Mouse (Mus musculus): ENCODE measurements around the gene Adgrd1. TPM values are rescaled to one million over a fixed set of nuclear protein-coding genes. Genes with fewer than 3 reads are reported as not detected.

Gene Adgrd1
- polyA plus RNA-seq, 1 experiment from 2014 or later: not detected

DNA sequence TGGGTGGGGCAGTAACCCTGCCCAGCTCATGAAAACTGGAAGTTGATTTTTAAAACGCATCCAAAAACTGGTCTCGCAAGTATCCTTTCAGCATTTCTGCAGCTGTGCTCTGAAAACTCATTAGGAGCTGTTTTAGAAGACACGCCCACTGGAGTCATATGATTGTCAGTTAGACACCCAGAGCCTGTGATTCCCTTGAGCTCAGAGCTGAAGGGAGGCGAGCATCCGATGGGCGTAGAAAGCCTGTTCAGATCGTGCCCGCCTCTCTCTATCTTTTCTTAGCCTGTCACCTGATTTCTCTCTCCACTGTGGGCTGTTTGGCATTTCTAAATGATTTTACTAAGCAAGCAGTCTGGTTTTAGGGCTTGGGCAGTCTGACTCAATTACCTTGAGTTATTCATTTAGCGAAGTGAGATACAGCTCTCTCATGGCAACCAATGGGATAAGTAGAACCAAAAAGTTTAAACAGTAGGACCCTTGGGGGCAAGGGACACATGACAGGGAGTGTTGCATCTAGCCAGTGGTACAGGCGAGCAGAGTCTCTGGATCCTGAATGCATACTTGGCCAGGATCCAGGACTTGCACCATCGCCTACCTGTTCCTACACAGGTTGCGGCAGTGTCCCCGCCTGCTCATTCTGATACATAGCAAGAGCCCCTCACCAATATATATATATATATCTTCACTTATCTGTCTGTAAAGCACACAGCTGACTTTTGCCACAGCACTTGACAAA, 17.4 kb downstream of the Adgrd1 start:
- H3K9ac ChIP-seq (ENCODE audit: low read length): no peak overlapping the region
- DNase-seq (ENCODE audit: low spot score) (no peak), ATAC-seq (ENCODE audit: insufficient number of reproducible peaks, low FRiP score, low TSS enrichment, low read depth) (no peak)
- H3K9me3 ChIP-seq (ENCODE audit: control insufficient read depth, low read length): no peaks in the 10 kb centered on the region
- 81% methylated on average over 13 of the region's 13 CpGs for WGBS
- no peaks in the 10 kb centered on the region for H3K36me3 ChIP-seq (ENCODE audit: control insufficient read depth, insufficient read depth, low read length)
- H3K4me2 ChIP-seq (ENCODE audit: low read depth, severe bottlenecking): no peak overlapping the region
- H3K27me3 ChIP-seq (ENCODE audit: control insufficient read depth, insufficient read depth, low read length): no peaks in the 10 kb centered on the region
- H3K4me1 ChIP-seq (ENCODE audit: control insufficient read depth, insufficient read depth, low read length): no peaks in the 10 kb centered on the region
- no peak overlapping the region for H3K27ac ChIP-seq (replicated peaks; ENCODE audit: low read depth, low read length)
- no peak overlapping the region for H3K4me3 ChIP-seq (ENCODE audit: low read depth, low read length)

GRCm38 (mm10) chr5:129116299-129116698, 19.7 kb downstream of the Adgrd1 start:
- DNase-seq (ENCODE audit: low spot score) (no peak), ATAC-seq (ENCODE audit: insufficient number of reproducible peaks, low FRiP score, low TSS enrichment, low read depth) (no peak)
- Histone ChIP-seq H3K27me3 (ENCODE audit: control insufficient read depth, insufficient read depth, low read length) (no peaks in the 10 kb centered on the region), H3K4me1 (ENCODE audit: control insufficient read depth, insufficient read depth, low read length) (no peaks in the 10 kb centered on the region), H3K36me3 (ENCODE audit: control insufficient read depth, insufficient read depth, low read length) (no peaks in the 10 kb centered on the region), H3K9me3 (ENCODE audit: control insufficient read depth, low read length) (no peaks in the 10 kb centered on the region), H3K9ac (ENCODE audit: low read length) (no peak overlapping the region), H3K4me2 (ENCODE audit: low read depth, severe bottlenecking) (no peak overlapping the region), H3K4me3 (ENCODE audit: low read depth, low read length) (no peak overlapping the region), H3K27ac (replicated peaks; ENCODE audit: low read depth, low read length) (no peak overlapping the region)
- 76% methylated on average over 8 of the region's 8 CpGs for WGBS

DNA sequence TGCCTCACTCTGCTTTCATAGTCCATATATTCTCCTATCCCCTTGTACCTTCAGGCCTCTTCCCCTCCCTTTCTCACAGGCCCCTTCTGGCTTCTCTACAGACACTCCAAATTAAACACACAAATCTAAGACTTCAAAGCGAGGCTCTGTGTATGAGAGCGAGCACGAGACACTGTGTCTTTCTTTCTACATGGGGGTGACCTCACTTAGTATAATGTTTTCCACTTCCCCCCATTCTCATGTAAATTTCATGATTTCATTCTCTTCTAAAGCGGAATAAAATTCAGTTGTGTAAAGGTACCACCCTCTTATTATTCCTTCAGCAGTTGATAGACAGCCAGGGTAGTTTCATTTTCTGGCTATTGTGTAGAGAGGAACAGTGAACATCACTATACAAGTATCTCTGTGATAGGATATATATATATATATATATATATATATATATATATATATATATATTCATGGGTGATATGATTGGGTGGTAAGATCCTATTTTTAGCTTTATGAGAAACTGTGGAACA, 21.1 kb downstream of the Adgrd1 start:
- H3K4me1 ChIP-seq (ENCODE audit: control insufficient read depth, insufficient read depth, low read length): no peaks in the 10 kb centered on the region
- no peaks in the 10 kb centered on the region for H3K9me3 ChIP-seq (ENCODE audit: control insufficient read depth, low read length)
- ATAC-seq (ENCODE audit: insufficient number of reproducible peaks, low FRiP score, low TSS enrichment, low read depth): no peak
- no peak overlapping the region for H3K4me3 ChIP-seq (ENCODE audit: low read depth, low read length)
- no peaks in the 10 kb centered on the region for H3K36me3 ChIP-seq (ENCODE audit: control insufficient read depth, insufficient read depth, low read length)
- no peak for DNase-seq (ENCODE audit: low spot score)
- H3K27ac ChIP-seq (replicated peaks; ENCODE audit: low read depth, low read length): no peak overlapping the region
- no peak overlapping the region for H3K4me2 ChIP-seq (ENCODE audit: low read depth, severe bottlenecking)
- H3K27me3 ChIP-seq (ENCODE audit: control insufficient read depth, insufficient read depth, low read length): no peaks in the 10 kb centered on the region
- WGBS: 85% methylated on average over 4 of the region's 4 CpGs
- H3K9ac ChIP-seq (ENCODE audit: low read length): no peak overlapping the region

DNA sequence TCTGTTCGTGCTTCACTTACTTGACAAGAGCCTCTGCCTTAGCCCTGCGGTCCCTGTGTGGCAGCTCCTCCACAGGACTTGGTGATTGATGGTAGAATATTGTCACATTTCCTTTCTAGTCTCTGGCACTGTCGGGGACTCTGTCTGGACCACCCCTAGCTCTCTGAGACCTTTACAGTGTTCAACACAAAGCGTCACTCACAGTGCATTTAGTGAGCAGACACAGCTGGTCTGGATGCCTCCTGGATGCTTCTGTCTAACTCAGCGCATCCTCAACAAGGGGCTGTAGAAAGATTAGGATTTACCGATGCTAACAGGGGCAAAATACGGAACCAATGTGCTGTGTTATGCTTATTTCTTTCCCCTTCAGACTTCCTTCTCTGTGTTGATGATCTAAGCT, 22.0 kb downstream of the Adgrd1 start:
- H3K27ac ChIP-seq (replicated peaks; ENCODE audit: low read depth, low read length): no peak overlapping the region
- H3K9me3 ChIP-seq (ENCODE audit: control insufficient read depth, low read length): no peaks in the 10 kb centered on the region
- H3K4me3 ChIP-seq (ENCODE audit: low read depth, low read length): no peak overlapping the region
- no peak for ATAC-seq (ENCODE audit: insufficient number of reproducible peaks, low FRiP score, low TSS enrichment, low read depth)
- no peak for DNase-seq (ENCODE audit: low spot score)
- H3K27me3 ChIP-seq (ENCODE audit: control insufficient read depth, insufficient read depth, low read length): no peaks in the 10 kb centered on the region
- no peaks in the 10 kb centered on the region for H3K4me1 ChIP-seq (ENCODE audit: control insufficient read depth, insufficient read depth, low read length)
- H3K9ac ChIP-seq (ENCODE audit: low read length): no peak overlapping the region
- H3K4me2 ChIP-seq (ENCODE audit: low read depth, severe bottlenecking): no peak overlapping the region
- WGBS: 65% methylated on average over 7 of the region's 7 CpGs
- H3K36me3 ChIP-seq (ENCODE audit: control insufficient read depth, insufficient read depth, low read length): no peaks in the 10 kb centered on the region

- Histone ChIP-seq H3K4me3 (ENCODE audit: low read depth, low read length) (no peak overlapping the region), H3K9me3 (ENCODE audit: control insufficient read depth, low read length) (no peaks in the 10 kb centered on the region), H3K9ac (ENCODE audit: low read length) (no peak overlapping the region), H3K4me1 (ENCODE audit: control insufficient read depth, insufficient read depth, low read length) (peaks cover under 1% of the 10 kb centered on the region; the same call in 1 of the 2 replicates), H3K27me3 (ENCODE audit: control insufficient read depth, insufficient read depth, low read length) (no peaks in the 10 kb centered on the region), H3K4me2 (ENCODE audit: low read depth, severe bottlenecking) (no peak overlapping the region), H3K36me3 (ENCODE audit: control insufficient read depth, insufficient read depth, low read length) (no peaks in the 10 kb centered on the region), H3K27ac (replicated peaks; ENCODE audit: low read depth, low read length) (no peak overlapping the region)
- DNase-seq (ENCODE audit: low spot score) (no peak), ATAC-seq (ENCODE audit: insufficient number of reproducible peaks, low FRiP score, low TSS enrichment, low read depth) (no peak)
- WGBS: 71% methylated on average over 4 of the region's 4 CpGs
Measured at GRCm38 (mm10) chr5:129119146-129119545, 22.6 kb downstream of the Adgrd1 start.

- no peak overlapping the region for H3K27ac ChIP-seq (replicated peaks; ENCODE audit: low read depth, low read length)
- peaks cover 2% of the 10 kb centered on the region; the same call in 1 of the 2 replicates for H3K4me1 ChIP-seq (ENCODE audit: control insufficient read depth, insufficient read depth, low read length)
- no peaks in the 10 kb centered on the region for H3K27me3 ChIP-seq (ENCODE audit: control insufficient read depth, insufficient read depth, low read length)
- no peak overlapping the region for H3K9ac ChIP-seq (ENCODE audit: low read length)
- DNase-seq (ENCODE audit: low spot score): no peak
- ATAC-seq (ENCODE audit: insufficient number of reproducible peaks, low FRiP score, low TSS enrichment, low read depth): no peak
- no peak overlapping the region for H3K4me3 ChIP-seq (ENCODE audit: low read depth, low read length)
- no peak overlapping the region for H3K4me2 ChIP-seq (ENCODE audit: low read depth, severe bottlenecking)
- WGBS: 86% methylated on average over 15 of the region's 15 CpGs
- H3K36me3 ChIP-seq (ENCODE audit: control insufficient read depth, insufficient read depth, low read length): no peaks in the 10 kb centered on the region
- no peaks in the 10 kb centered on the region for H3K9me3 ChIP-seq (ENCODE audit: control insufficient read depth, low read length)
Measured at GRCm38 (mm10) chr5:129121654-129122285, 25.2 kb downstream of the Adgrd1 start.

- Histone ChIP-seq H3K4me3 (ENCODE audit: low read depth, low read length) (no peak overlapping the region), H3K27me3 (ENCODE audit: control insufficient read depth, insufficient read depth, low read length) (no peaks in the 10 kb centered on the region), H3K4me1 (ENCODE audit: control insufficient read depth, insufficient read depth, low read length) (peaks cover 2% of the 10 kb centered on the region; the same call in 1 of the 2 replicates), H3K9me3 (ENCODE audit: control insufficient read depth, low read length) (no peaks in the 10 kb centered on the region), H3K36me3 (ENCODE audit: control insufficient read depth, insufficient read depth, low read length) (no peaks in the 10 kb centered on the region), H3K27ac (replicated peaks; ENCODE audit: low read depth, low read length) (no peak overlapping the region), H3K9ac (ENCODE audit: low read length) (no peak overlapping the region), H3K4me2 (ENCODE audit: low read depth, severe bottlenecking) (no peak overlapping the region)
- 92% methylated on average over 7 of the region's 7 CpGs for WGBS
- no peak for DNase-seq (ENCODE audit: low spot score)
- no peak for ATAC-seq (ENCODE audit: insufficient number of reproducible peaks, low FRiP score, low TSS enrichment, low read depth)
Measured at GRCm38 (mm10) chr5:129122491-129122890, 25.9 kb downstream of the Adgrd1 start.

- Histone ChIP-seq H3K9ac (ENCODE audit: low read length) (no peak overlapping the region), H3K4me3 (ENCODE audit: low read depth, low read length) (no peak overlapping the region), H3K4me2 (ENCODE audit: low read depth, severe bottlenecking) (no peak overlapping the region), H3K4me1 (ENCODE audit: control insufficient read depth, insufficient read depth, low read length) (peaks cover 2% of the 10 kb centered on the region; the same call in 1 of the 2 replicates), H3K36me3 (ENCODE audit: control insufficient read depth, insufficient read depth, low read length) (no peaks in the 10 kb centered on the region), H3K9me3 (ENCODE audit: control insufficient read depth, low read length) (no peaks in the 10 kb centered on the region), H3K27ac (replicated peaks; ENCODE audit: low read depth, low read length) (no peak overlapping the region), H3K27me3 (ENCODE audit: control insufficient read depth, insufficient read depth, low read length) (no peaks in the 10 kb centered on the region)
- DNase-seq (ENCODE audit: low spot score) (no peak), ATAC-seq (ENCODE audit: insufficient number of reproducible peaks, low FRiP score, low TSS enrichment, low read depth) (no peak)
- 38% methylated on average over 11 of the region's 11 CpGs for WGBS
Measured at GRCm38 (mm10) chr5:129124070-129124828, 27.7 kb downstream of the Adgrd1 start.
